Mouse (Mus musculus): ENCODE data around the gene Ylpm1. TPM values are rescaled to one million over a fixed set of nuclear protein-coding genes. Genes with fewer than 3 reads are reported as not detected.

The Ylpm1 gene
- polyA plus RNA-seq, 1 experiment from 2014 or later, result 12.3 TPM

DNA sequence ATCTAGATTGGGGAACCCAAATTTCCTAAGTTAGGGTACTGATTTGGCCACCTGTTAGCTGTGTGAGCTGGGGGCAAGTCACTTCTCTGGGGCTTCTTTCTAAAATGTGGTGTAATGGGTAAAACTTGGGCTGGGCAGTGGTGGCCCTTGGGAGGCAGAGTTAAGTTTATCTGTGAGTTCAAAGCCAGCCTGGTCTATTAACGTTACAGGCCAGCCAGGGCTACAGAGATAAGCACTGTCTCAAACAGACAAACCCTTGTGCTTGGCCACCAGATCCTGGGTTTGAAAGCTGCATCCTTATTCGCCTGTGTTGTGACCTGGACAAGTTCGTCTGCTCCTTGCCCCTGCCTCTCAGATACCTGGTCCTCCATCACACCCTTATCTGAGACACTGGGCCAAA, 95.1 kb downstream of the Ylpm1 start:
- no peak for ATAC-seq
- Histone ChIP-seq H3K27ac (ENCODE audit: low read length) (no peak overlapping the region), H3K9me3 (ENCODE audit: low read length) (no peaks in the 10 kb centered on the region), H3K36me3 (ENCODE audit: insufficient read depth, low read length) (no peaks in the 10 kb centered on the region), H3K4me2 (replicated peaks; ENCODE audit: low read depth, low read length) (no peak overlapping the region), H3K27me3 (replicated peaks; ENCODE audit: insufficient read depth, low read length) (no peaks in the 10 kb centered on the region), H3K4me3 (ENCODE audit: low read depth, low read length) (no peak overlapping the region), H3K4me1 (ENCODE audit: insufficient read depth, low read depth, low read length) (0 out of 2 replicates have a peak, but pooled peaks cover 3% of the 10 kb centered on the region), H3K9ac (replicated peaks; ENCODE audit: low read depth) (no peak overlapping the region)
- no peak for DNase-seq (ENCODE audit: low spot score)
- TF ChIP-seq EP300 (IDR thresholded peaks at IDR 0.05), result no peak
- no peak for TF ChIP-seq CTCF (IDR thresholded peaks at IDR 0.05)
- 78% methylated on average over 3 of the region's 3 CpGs for WGBS

DNA sequence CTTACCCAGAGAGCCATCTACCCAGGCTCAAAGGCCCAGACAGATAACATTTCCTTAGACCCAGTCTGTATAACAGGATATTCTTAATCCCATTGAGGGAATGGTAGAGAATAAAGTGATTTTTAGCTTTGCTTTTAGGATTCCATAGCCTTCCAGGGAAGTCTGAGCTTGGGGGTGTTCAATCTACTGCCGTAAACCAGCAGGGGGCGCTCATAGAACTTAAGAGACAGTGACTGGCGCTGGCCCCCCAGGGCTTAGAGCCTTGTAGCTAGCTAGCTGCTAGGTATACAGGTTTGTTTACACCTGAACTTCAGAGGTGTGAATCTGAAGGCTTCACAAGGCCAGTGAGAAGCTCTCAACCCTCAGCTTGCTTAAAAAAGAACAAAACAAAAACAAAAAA, 96.1 kb downstream of the Ylpm1 start:
- Histone ChIP-seq H3K27me3 (replicated peaks; ENCODE audit: insufficient read depth, low read length) (no peaks in the 10 kb centered on the region), H3K36me3 (ENCODE audit: insufficient read depth, low read length) (no peaks in the 10 kb centered on the region), H3K4me3 (ENCODE audit: low read depth, low read length) (no peak overlapping the region), H3K4me1 (ENCODE audit: insufficient read depth, low read depth, low read length) (0 out of 2 replicates have a peak, but pooled peaks cover 3% of the 10 kb centered on the region), H3K4me2 (replicated peaks; ENCODE audit: low read depth, low read length) (no peak overlapping the region), H3K9me3 (ENCODE audit: low read length) (no peaks in the 10 kb centered on the region), H3K27ac (ENCODE audit: low read length) (no peak overlapping the region), H3K9ac (replicated peaks; ENCODE audit: low read depth) (no peak overlapping the region)
- DNase-seq (ENCODE audit: low spot score) (peak; percentile 86), ATAC-seq (peak; percentile 49; the same call in 1 of the 2 replicates)
- TF ChIP-seq CTCF (IDR thresholded peaks at IDR 0.05) (peak; percentile 77), EP300 (IDR thresholded peaks at IDR 0.05) (no peak)
- 6% methylated on average over 3 of the region's 3 CpGs for WGBS

GRCm38 (mm10) chr12:85094010-85094409, 97.9 kb downstream of the Ylpm1 start:
- WGBS, result 23% methylated on average over 14 of the region's 14 CpGs
- H3K27ac ChIP-seq (ENCODE audit: low read length), result no peak overlapping the region
- no peaks in the 10 kb centered on the region for H3K27me3 ChIP-seq (replicated peaks; ENCODE audit: insufficient read depth, low read length)
- no peaks in the 10 kb centered on the region for H3K36me3 ChIP-seq (ENCODE audit: insufficient read depth, low read length)
- peak; percentile 23; the same call in 1 of the 2 replicates for TF ChIP-seq CTCF (IDR thresholded peaks at IDR 0.05)
- no peak; the same call in 1 of the 2 replicates for TF ChIP-seq EP300 (IDR thresholded peaks at IDR 0.05)
- ATAC-seq (peak; percentile 89), DNase-seq (ENCODE audit: low spot score) (peak; percentile 78)
- H3K9ac ChIP-seq (replicated peaks; ENCODE audit: low read depth), result no peak overlapping the region
- no peak overlapping the region for H3K4me2 ChIP-seq (replicated peaks; ENCODE audit: low read depth, low read length)
- 0 out of 2 replicates have a peak, but pooled peaks cover 3% of the 10 kb centered on the region for H3K4me1 ChIP-seq (ENCODE audit: insufficient read depth, low read depth, low read length)
- no peaks in the 10 kb centered on the region for H3K9me3 ChIP-seq (ENCODE audit: low read length)
- H3K4me3 ChIP-seq (ENCODE audit: low read depth, low read length), result no peak overlapping the region

- no peak for TF ChIP-seq CTCF (IDR thresholded peaks at IDR 0.05)
- TF ChIP-seq EP300 (IDR thresholded peaks at IDR 0.05), result no peak
- no peak overlapping the region for H3K4me2 ChIP-seq (replicated peaks; ENCODE audit: low read depth, low read length)
- WGBS, result 79% methylated on average over 10 of the region's 10 CpGs
- H3K27me3 ChIP-seq (replicated peaks; ENCODE audit: insufficient read depth, low read length), result no peaks in the 10 kb centered on the region
- ATAC-seq (0 out of 2 replicates have a peak, but pooled peaks have one; percentile 2), DNase-seq (ENCODE audit: low spot score) (no peak)
- no peaks in the 10 kb centered on the region for H3K9me3 ChIP-seq (ENCODE audit: low read length)
- H3K4me1 ChIP-seq (ENCODE audit: insufficient read depth, low read depth, low read length), result 0 out of 2 replicates have a peak, but pooled peaks cover 3% of the 10 kb centered on the region
- H3K36me3 ChIP-seq (ENCODE audit: insufficient read depth, low read length), result no peaks in the 10 kb centered on the region
- no peak overlapping the region for H3K4me3 ChIP-seq (ENCODE audit: low read depth, low read length)
- H3K27ac ChIP-seq (ENCODE audit: low read length), result no peak overlapping the region
- H3K9ac ChIP-seq (replicated peaks; ENCODE audit: low read depth), result no peak overlapping the region
Measured at GRCm38 (mm10) chr12:85094706-85095105, 98.6 kb downstream of the Ylpm1 start.

- ATAC-seq, result no peak
- no peak overlapping the region for H3K4me3 ChIP-seq (ENCODE audit: low read depth, low read length)
- DNase-seq (ENCODE audit: low spot score), result no peak
- H3K36me3 ChIP-seq (ENCODE audit: insufficient read depth, low read length), result no peaks in the 10 kb centered on the region
- H3K27me3 ChIP-seq (replicated peaks; ENCODE audit: insufficient read depth, low read length), result no peaks in the 10 kb centered on the region
- TF ChIP-seq EP300 (IDR thresholded peaks at IDR 0.05), result no peak
- no peak for TF ChIP-seq CTCF (IDR thresholded peaks at IDR 0.05)
- H3K4me2 ChIP-seq (replicated peaks; ENCODE audit: low read depth, low read length), result no peak overlapping the region
- no peak overlapping the region for H3K27ac ChIP-seq (ENCODE audit: low read length)
- no peak overlapping the region for H3K9ac ChIP-seq (replicated peaks; ENCODE audit: low read depth)
- 0 out of 2 replicates have a peak, but pooled peaks cover 3% of the 10 kb centered on the region for H3K4me1 ChIP-seq (ENCODE audit: insufficient read depth, low read depth, low read length)
- 78% methylated on average over 11 of the region's 11 CpGs for WGBS
- no peaks in the 10 kb centered on the region for H3K9me3 ChIP-seq (ENCODE audit: low read length)
Measured at GRCm38 (mm10) chr12:85095146-85095545, 99.0 kb downstream of the Ylpm1 start.

DNA sequence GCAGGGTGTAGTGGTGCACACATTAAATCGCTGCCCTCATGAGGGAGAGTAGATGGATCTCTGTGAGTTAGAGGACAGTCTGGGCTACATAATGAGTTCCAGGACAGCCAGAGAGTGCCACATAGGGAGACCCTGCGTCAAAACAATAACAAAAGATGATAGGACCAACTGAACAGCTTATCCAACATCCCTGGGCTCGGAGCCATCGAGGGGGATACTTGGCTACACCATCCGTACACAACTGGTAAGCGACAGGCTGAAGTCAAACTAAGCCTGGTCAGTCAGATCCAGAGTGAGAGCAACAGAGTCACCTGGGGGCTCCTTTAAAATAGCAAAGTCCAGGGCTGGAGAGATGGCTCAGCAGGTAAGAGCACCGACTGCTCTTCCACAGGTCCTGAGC, 99.7 kb downstream of the Ylpm1 start:
- Histone ChIP-seq H3K4me1 (ENCODE audit: insufficient read depth, low read depth, low read length) (0 out of 2 replicates have a peak, but pooled peaks cover 3% of the 10 kb centered on the region), H3K36me3 (ENCODE audit: insufficient read depth, low read length) (no peaks in the 10 kb centered on the region), H3K27me3 (replicated peaks; ENCODE audit: insufficient read depth, low read length) (no peaks in the 10 kb centered on the region), H3K9ac (replicated peaks; ENCODE audit: low read depth) (no peak overlapping the region), H3K9me3 (ENCODE audit: low read length) (no peaks in the 10 kb centered on the region), H3K4me2 (replicated peaks; ENCODE audit: low read depth, low read length) (no peak overlapping the region), H3K27ac (ENCODE audit: low read length) (no peak overlapping the region), H3K4me3 (ENCODE audit: low read depth, low read length) (no peak overlapping the region)
- ATAC-seq, result no peak
- DNase-seq (ENCODE audit: low spot score), result no peak
- TF ChIP-seq EP300 (IDR thresholded peaks at IDR 0.05) (no peak), CTCF (IDR thresholded peaks at IDR 0.05) (no peak)
- 79% methylated on average over 7 of the region's 7 CpGs for WGBS

GRCm38 (mm10) chr12:85101001-85101400, 104.9 kb downstream of the Ylpm1 start:
- Histone ChIP-seq H3K27me3 (replicated peaks; ENCODE audit: insufficient read depth, low read length) (no peaks in the 10 kb centered on the region), H3K4me2 (replicated peaks; ENCODE audit: low read depth, low read length) (no peak overlapping the region), H3K36me3 (ENCODE audit: insufficient read depth, low read length) (no peaks in the 10 kb centered on the region), H3K27ac (ENCODE audit: low read length) (no peak overlapping the region), H3K4me1 (ENCODE audit: insufficient read depth, low read depth, low read length) (no peaks in the 10 kb centered on the region), H3K9me3 (ENCODE audit: low read length) (no peaks in the 10 kb centered on the region), H3K4me3 (ENCODE audit: low read depth, low read length) (no peak overlapping the region), H3K9ac (replicated peaks; ENCODE audit: low read depth) (no peak overlapping the region)
- no peak for DNase-seq (ENCODE audit: low spot score)
- no peak for ATAC-seq
- WGBS, result 60% methylated on average over 14 of the region's 14 CpGs
- TF ChIP-seq EP300 (IDR thresholded peaks at IDR 0.05) (no peak), CTCF (IDR thresholded peaks at IDR 0.05) (no peak)
